Mouse (Mus musculus) forebrain, embryonic 16.5 days (tissue): Measurements from ENCODE around the gene Pcp4. TPM values are rescaled to one million over a fixed set of nuclear protein-coding genes. Genes with fewer than 3 reads are reported as not detected.

ENCODE experiments used
- polyA plus RNA-seq: library from polyadenylated mRNA; unstranded; fragments of >200 nt; fragmentation: Nextera tagmentation; extraction: Ambion mirVana; gene quantifications from 2 replicates; pipeline ENCODE4 v1.2.1, GENCODE M21; 2015

The Pcp4 gene
- polyA plus RNA-seq, 1 experiment from 2014 or later: 175 TPM

Other genes with a start within 250 kb of the Pcp4 start
- 1.5 and 2.2 TPM in 2 replicates for gene B3galt5, start 231.8 kb upstream of the Pcp4 start, polyA plus RNA-seq
- not detected in 2 replicates for gene Itgb2l, start 24.0 kb upstream of the Pcp4 start, polyA plus RNA-seq